11 mouse cellular contexts compared by ENCODE assay signal in genomic region chr4:124928102-124928501, GRCm38 (mm10). TPM values are rescaled to one million over a fixed set of nuclear protein-coding genes. Genes with fewer than 3 reads are reported as not detected.
"Had no signal": no experiment of that assay in that cellular context is flagged by ENCODE, and none has a peak within 500 bp of the region (broad histone marks: within the 10 kb centered on the region; RNA-seq: fewer than 3 reads in every experiment).

No protein-coding gene starts in this region.

- H3K27me3 ChIP-seq: limb, embryonic 12.5 days; liver, embryonic 13.5 days; lung, embryonic 15.5 days; midbrain, embryonic 13.5 days had no signal

- ATAC-seq: liver, postnatal 0 days; midbrain, embryonic 13.5 days had no signal

- DNase-seq: kidney, postnatal 36 days; liver; liver, embryonic 13.5 days; liver, postnatal 0 days; right cerebral cortex, postnatal 14 days; thymus, adult 2 months; thymus, postnatal 25 days had no signal

RNA-seq across cellular contexts. Expression of gene Epha10, which starts 47.4 kb away (rescaled TPM):
- polyA plus RNA-seq: liver, embryonic 13.5 days; liver, postnatal 0 days; lung, embryonic 15.5 days; urinary bladder, adult 2 months had no signal
